Mouse (Mus musculus) neural tube, embryonic 13.5 days (tissue): ENCODE data around the gene Nop16. TPM values are rescaled to one million over a fixed set of nuclear protein-coding genes. Genes with fewer than 3 reads are reported as not detected.

ENCODE experiments used
- ATAC-seq: fragments of 200-750 bp; cut with Nextera tagmentation; 2 replicates; pipeline ENCODE4 v1.8.0; 2017; ENCODE audit warnings: low read depth, mild to moderate bottlenecking, moderate TSS enrichment, moderate library complexity
- H3K27ac ChIP-seq: fragments of 300-500 bp; sonication (generic); replicated peaks from 2 replicates; pipeline ENCODE4 v1.5.1; 2015; ENCODE audit warnings: moderate library complexity, mild to moderate bottlenecking, inconsistent platforms
- H3K27me3 ChIP-seq: fragments of 300-500 bp; sonication (generic); 2 replicates; pipeline ENCODE4 v1.6.1; 2015; ENCODE audit warnings: mild to moderate bottlenecking, inconsistent platforms
- H3K36me3 ChIP-seq: fragments of 300-500 bp; sonication (generic); 2 replicates; pipeline ENCODE4 v1.6.1; 2015; ENCODE audit warnings: mild to moderate bottlenecking, inconsistent platforms
- H3K4me1 ChIP-seq: fragments of 300-500 bp; sonication (generic); replicated peaks from 2 replicates; pipeline ENCODE4 v1.6.1; 2015; ENCODE audit warnings: inconsistent platforms
- H3K4me2 ChIP-seq: fragments of 300-500 bp; sonication (generic); 2 replicates; pipeline ENCODE4 v1.6.1; 2015; ENCODE audit warnings: inconsistent platforms, mild to moderate bottlenecking, moderate library complexity
- H3K4me3 ChIP-seq: fragments of 300-500 bp; sonication (generic); 2 replicates; pipeline ENCODE4 v1.5.1; 2015; ENCODE audit warnings: mild to moderate bottlenecking, inconsistent platforms
- H3K9ac ChIP-seq: fragments of 300-500 bp; sonication (generic); 2 replicates; pipeline ENCODE4 v1.6.1; 2015; ENCODE audit warnings: moderate library complexity, mild to moderate bottlenecking, inconsistent platforms
- H3K9me3 ChIP-seq: fragments of 300-500 bp; sonication (generic); 2 replicates; pipeline ENCODE4 v1.6.1; 2016; ENCODE audit warnings: inconsistent platforms
- WGBS: fragments of 180-500 bp; shearing (Covaris S2); methylation state at CpG from one replicate; pipeline ENCODE4 v1.1.7; 2015; 5-methylcytosine and 5-hydroxymethylcytosine counted together
- polyA plus RNA-seq: library from polyadenylated mRNA; unstranded; fragments of >200 nt; fragmentation: Nextera tagmentation; extraction: Ambion mirVana; gene quantifications from 2 replicates; pipeline ENCODE4 v1.2.1, GENCODE M21; 2015

The Nop16 gene
- polyA plus RNA-seq, 1 experiment from 2014 or later: 56.0 TPM

GRCm38 (mm10) chr13:54570736-54571135 is 19.2 kb downstream of the Nop16 start:
- H3K4me1 ChIP-seq: peaks cover 9% of the 10 kb centered on the region
- WGBS: 81% methylated on average over 4 of the region's 4 CpGs
- H3K36me3 ChIP-seq: no peaks in the 10 kb centered on the region
- ATAC-seq: no peak
- H3K27me3 ChIP-seq: peaks cover 3% of the 10 kb centered on the region; the same call in 1 of the 2 replicates
- no peak overlapping the region for H3K4me3 ChIP-seq
- H3K9ac ChIP-seq: no peak overlapping the region
- no peaks in the 10 kb centered on the region for H3K9me3 ChIP-seq
- H3K27ac ChIP-seq: no peak overlapping the region
- no peak overlapping the region for H3K4me2 ChIP-seq

- Histone ChIP-seq H3K27me3 (peaks cover 3% of the 10 kb centered on the region; the same call in 1 of the 2 replicates), H3K36me3 (no peaks in the 10 kb centered on the region), H3K4me3 (no peak overlapping the region), H3K9me3 (no peaks in the 10 kb centered on the region), H3K4me1 (peaks cover 3% of the 10 kb centered on the region), H3K4me2 (no peak overlapping the region), H3K27ac (no peak overlapping the region), H3K9ac (no peak overlapping the region)
- 52% methylated on average over 1 of the region's 1 CpGs for WGBS
- no peak for ATAC-seq
These were observed 20.6 kb downstream of the Nop16 start for GRCm38 (mm10) chr13:54569282-54569681.

GRCm38 (mm10) chr13:54568380-54568779 is 21.5 kb downstream of the Nop16 start:
- Histone ChIP-seq H3K36me3 (no peaks in the 10 kb centered on the region), H3K27me3 (no peaks in the 10 kb centered on the region; the same call in 1 of the 2 replicates), H3K27ac (no peak overlapping the region), H3K9ac (no peak overlapping the region), H3K4me2 (no peak overlapping the region), H3K9me3 (no peaks in the 10 kb centered on the region), H3K4me3 (no peak overlapping the region), H3K4me1 (peaks cover 10% of the 10 kb centered on the region)
- ATAC-seq: no peak
- 43% methylated on average over 5 of the region's 5 CpGs for WGBS

GRCm38 (mm10) chr13:54565594-54566345 is 24.1 kb downstream of the Nop16 start:
- Histone ChIP-seq H3K4me2 (peak overlapping the region; percentile 78), H3K27ac (peak overlapping the region; percentile 90; the same call in 1 of the 2 replicates), H3K36me3 (peaks cover 26% of the 10 kb centered on the region), H3K27me3 (no peaks in the 10 kb centered on the region), H3K4me1 (peaks cover 17% of the 10 kb centered on the region), H3K4me3 (peak overlapping the region; percentile 88), H3K9me3 (no peaks in the 10 kb centered on the region), H3K9ac (peak overlapping the region; percentile 38; the same call in 1 of the 2 replicates)
- WGBS: 52% methylated on average over 8 of the region's 8 CpGs
- ATAC-seq: peak; percentile 57

- peak within 1 kb of the TSS; percentile 78 for H3K4me2 ChIP-seq
- peak within 1 kb of the TSS; percentile 98 for H3K9ac ChIP-seq
- H3K4me1 ChIP-seq: peaks cover 17% of the 10 kb centered on the region
- H3K4me3 ChIP-seq: peak within 1 kb of the TSS; percentile 88
- no peaks in the 10 kb centered on the region for H3K9me3 ChIP-seq
- WGBS: under 1% methylated on average over 27 of the region's 27 CpGs
- peak within 1 kb of the TSS; percentile 90 for H3K27ac ChIP-seq
- H3K27me3 ChIP-seq: no peaks in the 10 kb centered on the region
- peaks cover 31% of the 10 kb centered on the region for H3K36me3 ChIP-seq
- peak; percentile 97 for ATAC-seq
These were observed 24.7 kb downstream of the Nop16 start, which contains the start of gene 4833439L19Rik for GRCm38 (mm10) chr13:54565201-54565581. 4833439L19Rik (minus strand) TSS chr13:54565435.

- peak overlapping the region; percentile 90 for H3K27ac ChIP-seq
- peak overlapping the region; percentile 98 for H3K9ac ChIP-seq
- no peaks in the 10 kb centered on the region for H3K9me3 ChIP-seq
- H3K4me1 ChIP-seq: peaks cover 17% of the 10 kb centered on the region
- no peaks in the 10 kb centered on the region for H3K27me3 ChIP-seq
- peak overlapping the region; percentile 88 for H3K4me3 ChIP-seq
- peaks cover 38% of the 10 kb centered on the region for H3K36me3 ChIP-seq
- H3K4me2 ChIP-seq: peak overlapping the region; percentile 78
- 12% methylated on average over 45 of the region's 45 CpGs for WGBS
- ATAC-seq: peak; percentile 70
These were observed 25.4 kb downstream of the Nop16 start for GRCm38 (mm10) chr13:54564232-54565200.

- no peak overlapping the region for H3K9ac ChIP-seq
- peaks cover 58% of the 10 kb centered on the region for H3K36me3 ChIP-seq
- WGBS: 84% methylated on average over 7 of the region's 7 CpGs
- H3K27ac ChIP-seq: no peak overlapping the region
- H3K4me1 ChIP-seq: peaks cover 17% of the 10 kb centered on the region
- H3K27me3 ChIP-seq: no peaks in the 10 kb centered on the region
- no peak overlapping the region for H3K4me2 ChIP-seq
- no peaks in the 10 kb centered on the region for H3K9me3 ChIP-seq
- H3K4me3 ChIP-seq: no peak overlapping the region
- ATAC-seq: no peak
These were observed 27.3 kb downstream of the Nop16 start for GRCm38 (mm10) chr13:54562562-54562961.

GRCm38 (mm10) chr13:54560608-54561007 is 29.3 kb downstream of the Nop16 start:
- H3K27me3 ChIP-seq: no peaks in the 10 kb centered on the region
- peaks cover 77% of the 10 kb centered on the region for H3K36me3 ChIP-seq
- no peak overlapping the region for H3K27ac ChIP-seq
- H3K4me2 ChIP-seq: no peak overlapping the region
- H3K4me3 ChIP-seq: no peak overlapping the region
- WGBS: 88% methylated on average over 7 of the region's 7 CpGs
- no peak overlapping the region for H3K9ac ChIP-seq
- no peak for ATAC-seq
- H3K9me3 ChIP-seq: no peaks in the 10 kb centered on the region
- peaks cover 17% of the 10 kb centered on the region for H3K4me1 ChIP-seq

GRCm38 (mm10) chr13:54559656-54560055 is 30.2 kb downstream of the Nop16 start:
- peaks cover 86% of the 10 kb centered on the region for H3K36me3 ChIP-seq
- H3K4me1 ChIP-seq: peaks cover 17% of the 10 kb centered on the region
- ATAC-seq: no peak
- H3K4me2 ChIP-seq: no peak overlapping the region
- H3K9me3 ChIP-seq: no peaks in the 10 kb centered on the region
- whole genome bisulfite sequencing: 92% methylated on average over 2 of the region's 2 CpGs
- no peak overlapping the region for H3K9ac ChIP-seq
- no peak overlapping the region for H3K27ac ChIP-seq
- no peaks in the 10 kb centered on the region for H3K27me3 ChIP-seq
- H3K4me3 ChIP-seq: no peak overlapping the region

- Histone ChIP-seq H3K9ac (no peak overlapping the region), H3K4me3 (no peak overlapping the region), H3K36me3 (peaks cover 97% of the 10 kb centered on the region), H3K27me3 (no peaks in the 10 kb centered on the region), H3K9me3 (no peaks in the 10 kb centered on the region), H3K4me2 (no peak overlapping the region), H3K27ac (no peak overlapping the region), H3K4me1 (peaks cover under 1% of the 10 kb centered on the region; the same call in 1 of the 2 replicates)
- 96% methylated on average over 1 of the region's 1 CpGs for WGBS
- ATAC-seq: no peak
These were observed 32.2 kb downstream of the Nop16 start for GRCm38 (mm10) chr13:54557652-54558051.

DNA sequence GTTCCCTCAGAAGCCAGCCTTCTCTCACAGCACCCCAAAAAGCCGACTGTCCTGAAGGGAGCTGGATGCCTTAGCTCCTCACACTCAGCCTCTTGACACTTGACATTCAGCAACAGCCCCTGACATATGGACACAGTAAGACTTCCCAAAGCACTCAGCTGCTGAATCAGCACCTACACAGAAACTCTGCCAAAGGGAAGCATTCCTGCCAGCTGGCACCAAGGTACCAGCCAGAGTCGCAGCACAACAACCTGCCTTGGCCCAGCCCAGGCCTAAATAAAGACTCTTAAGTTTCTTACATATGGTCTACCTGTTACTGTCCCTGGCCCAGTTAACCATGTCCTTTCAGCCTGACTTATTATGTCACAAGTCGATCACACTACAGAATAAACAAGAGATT is 33.1 kb downstream of the Nop16 start:
- no peak overlapping the region for H3K27ac ChIP-seq
- no peaks in the 10 kb centered on the region for H3K27me3 ChIP-seq
- H3K9me3 ChIP-seq: no peaks in the 10 kb centered on the region
- no peak overlapping the region for H3K4me2 ChIP-seq
- H3K9ac ChIP-seq: no peak overlapping the region
- ATAC-seq: no peak
- no peak overlapping the region for H3K4me3 ChIP-seq
- no peaks in the 10 kb centered on the region for H3K4me1 ChIP-seq
- 90% methylated on average over 3 of the region's 3 CpGs for WGBS
- peaks cover 97% of the 10 kb centered on the region for H3K36me3 ChIP-seq

DNA sequence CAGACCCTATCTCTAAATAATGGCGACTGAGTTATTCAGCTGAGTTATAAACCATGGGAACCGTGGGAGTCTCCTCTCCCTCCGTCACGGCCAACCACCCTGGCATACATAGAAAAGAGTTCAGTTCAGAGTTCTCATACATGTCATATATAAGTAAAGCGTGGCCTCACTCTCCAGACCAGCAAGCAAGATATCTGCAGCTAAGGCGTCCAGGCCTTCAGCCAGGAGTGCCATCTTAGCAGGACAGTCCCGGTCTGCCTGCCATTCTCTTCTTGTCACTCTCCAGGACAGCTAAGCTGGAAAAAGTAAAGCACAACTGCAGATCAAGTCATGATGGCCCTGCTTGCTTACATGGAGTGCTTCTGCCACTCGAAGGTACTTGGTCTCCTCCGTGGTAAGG is 33.7 kb downstream of the Nop16 start:
- Histone ChIP-seq H3K9me3 (no peaks in the 10 kb centered on the region), H3K27me3 (no peaks in the 10 kb centered on the region), H3K4me2 (no peak overlapping the region), H3K4me3 (no peak overlapping the region), H3K36me3 (peaks cover 97% of the 10 kb centered on the region), H3K27ac (no peak overlapping the region), H3K9ac (no peak overlapping the region), H3K4me1 (no peaks in the 10 kb centered on the region)
- 94% methylated on average over 9 of the region's 9 CpGs for WGBS
- ATAC-seq: no peak
